Mouse (Mus musculus): ENCODE data around the gene Dido1.

Dido1 gene

DNA sequence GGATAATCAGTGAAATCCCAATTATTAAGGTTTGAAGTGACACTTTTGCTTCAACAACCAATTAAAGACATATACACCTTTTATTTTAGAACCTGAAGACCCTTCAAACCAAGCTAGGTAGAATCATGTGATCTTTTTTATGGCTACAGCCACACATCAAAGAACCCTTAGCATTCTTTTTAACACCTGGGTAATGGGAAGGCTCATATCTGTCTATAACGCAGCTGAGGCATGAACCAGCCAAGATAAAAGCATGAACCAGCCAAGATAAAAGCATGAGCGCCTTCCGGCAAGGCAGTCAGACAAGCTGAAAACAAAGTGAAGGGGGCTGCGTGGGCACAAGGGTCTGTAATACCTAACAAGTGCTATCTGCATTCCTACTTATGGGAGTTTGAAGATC lies 25.8 kb downstream of the Dido1 start:
- DNase-seq (ENCODE audit: low read depth, low spot score): no peak

DNA sequence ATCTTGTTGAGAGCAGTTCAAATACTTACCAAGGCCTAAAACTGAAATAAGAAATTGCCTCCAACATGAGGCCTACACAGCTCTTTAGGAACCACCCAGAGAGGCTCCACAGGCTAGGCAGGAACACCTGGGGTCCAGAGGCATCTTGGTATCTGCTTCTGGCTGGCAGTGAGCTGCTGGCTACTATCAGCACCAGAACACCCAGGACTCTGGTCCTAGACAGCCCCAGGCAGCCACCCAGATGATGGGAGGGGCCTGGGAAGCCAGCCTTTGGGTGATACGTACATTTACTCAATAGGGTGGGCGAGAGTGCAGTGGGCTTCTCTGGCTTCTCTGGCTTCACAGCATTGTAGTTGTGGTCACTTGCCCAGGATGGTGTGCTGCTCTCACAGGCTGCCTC lies 26.3 kb downstream of the Dido1 start:
- DNase-seq (ENCODE audit: low read depth, low spot score): no peak

- no peak for DNase-seq (ENCODE audit: low read depth, low spot score)
Observed at GRCm38 (mm10) chr2:180681225-180681624, 28.6 kb downstream of the Dido1 start.

- peak; percentile 76 for DNase-seq (ENCODE audit: low read depth, low spot score)
Observed at GRCm38 (mm10) chr2:180678609-180679140, 31.1 kb downstream of the Dido1 start.

GRCm38 (mm10) chr2:180676706-180677105 lies 33.1 kb downstream of the Dido1 start:
- DNase-seq (ENCODE audit: low read depth, low spot score): no peak

DNA sequence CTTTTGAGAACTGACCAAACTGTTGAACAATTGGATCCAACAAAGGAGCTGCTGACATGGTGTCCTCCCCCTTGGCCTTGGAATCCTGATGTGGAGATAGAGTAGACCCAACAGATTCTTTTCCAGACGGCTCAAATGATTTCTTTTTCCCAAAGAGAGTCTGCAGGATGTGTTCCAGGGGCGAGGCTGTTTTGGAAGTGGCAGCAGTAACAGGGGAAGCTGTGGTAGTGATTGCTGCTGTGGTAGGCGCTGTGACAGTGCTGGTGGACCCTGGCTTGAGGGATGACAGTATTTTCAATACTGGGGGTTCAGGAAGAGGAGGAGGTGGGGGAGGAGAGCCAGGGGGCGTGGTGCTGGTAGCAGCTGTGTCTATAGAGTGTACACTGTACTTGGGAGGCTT lies 47.8 kb downstream of the Dido1 start:
- DNase-seq (ENCODE audit: low read depth, low spot score): no peak

- DNase-seq (ENCODE audit: low read depth, low spot score): no peak
Observed at GRCm38 (mm10) chr2:180660521-180660920, 49.3 kb downstream of the Dido1 start.

DNA sequence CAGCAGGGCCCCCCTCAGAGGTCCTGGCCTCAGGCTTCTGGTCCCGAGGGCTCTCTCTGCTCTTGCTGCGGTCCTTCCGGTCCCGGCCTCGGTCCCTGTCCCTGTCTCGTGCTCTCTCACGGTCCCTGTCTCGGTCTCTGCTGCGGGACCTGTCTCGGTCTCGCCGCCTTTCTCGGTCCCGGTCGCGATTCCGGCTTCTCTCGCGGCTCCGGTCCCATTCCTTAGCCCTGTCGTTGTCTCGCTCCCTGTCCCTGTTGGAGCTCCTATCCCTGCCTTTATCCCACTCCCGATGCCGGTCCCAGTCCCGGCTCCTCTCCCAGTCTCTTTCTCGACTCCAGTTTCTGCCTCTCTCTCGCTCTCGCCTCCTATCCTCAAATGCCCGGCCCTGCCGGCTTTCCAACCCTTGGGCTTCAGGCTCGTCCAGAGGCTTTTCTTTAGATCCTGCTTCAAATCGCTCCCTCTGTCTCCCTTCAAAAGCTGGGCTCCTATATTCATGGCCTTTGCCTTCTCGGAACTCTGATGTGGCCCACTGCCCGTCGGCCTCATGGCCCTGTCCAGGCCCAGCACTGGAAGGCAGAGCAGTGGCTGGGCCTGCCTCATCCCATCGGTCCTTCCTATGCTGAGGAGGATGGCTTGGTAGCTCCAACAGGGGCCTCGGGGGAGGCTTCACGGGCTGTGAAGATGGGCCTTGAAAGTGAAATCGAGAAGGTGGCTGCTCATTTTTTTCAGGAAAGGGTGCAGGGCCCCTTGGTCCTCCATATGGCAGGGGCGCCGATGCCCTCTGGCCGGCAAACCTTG lies 50.2 kb downstream of the Dido1 start:
- DNase-seq (ENCODE audit: low read depth, low spot score): no peak

GRCm38 (mm10) chr2:180658381-180658780 lies 51.4 kb downstream of the Dido1 start:
- DNase-seq (ENCODE audit: low read depth, low spot score): no peak

GRCm38 (mm10) chr2:180657394-180658013 lies 52.3 kb downstream of the Dido1 start:
- DNase-seq (ENCODE audit: low read depth, low spot score): peak; percentile 95

DNA sequence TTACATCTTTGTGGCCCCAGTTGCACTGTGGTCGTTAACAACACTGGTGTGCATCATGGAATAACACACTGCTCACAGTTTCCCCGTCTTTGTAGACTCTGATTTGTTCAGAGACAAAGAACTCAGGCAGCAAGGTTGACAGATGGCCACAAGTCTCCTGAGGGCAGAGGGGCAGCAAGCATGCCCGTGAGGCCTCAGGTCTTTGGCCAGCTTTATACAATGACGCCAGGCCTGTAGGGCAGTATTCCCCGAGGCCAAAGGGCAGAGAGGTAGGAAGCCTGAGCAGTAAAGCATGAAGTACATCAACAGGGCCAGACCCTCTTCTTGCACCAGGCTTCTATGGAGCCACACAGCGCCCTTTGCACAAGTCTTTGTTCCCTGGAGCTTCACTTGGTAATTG lies 54.6 kb downstream of the Dido1 start:
- DNase-seq (ENCODE audit: low read depth, low spot score): no peak

DNA sequence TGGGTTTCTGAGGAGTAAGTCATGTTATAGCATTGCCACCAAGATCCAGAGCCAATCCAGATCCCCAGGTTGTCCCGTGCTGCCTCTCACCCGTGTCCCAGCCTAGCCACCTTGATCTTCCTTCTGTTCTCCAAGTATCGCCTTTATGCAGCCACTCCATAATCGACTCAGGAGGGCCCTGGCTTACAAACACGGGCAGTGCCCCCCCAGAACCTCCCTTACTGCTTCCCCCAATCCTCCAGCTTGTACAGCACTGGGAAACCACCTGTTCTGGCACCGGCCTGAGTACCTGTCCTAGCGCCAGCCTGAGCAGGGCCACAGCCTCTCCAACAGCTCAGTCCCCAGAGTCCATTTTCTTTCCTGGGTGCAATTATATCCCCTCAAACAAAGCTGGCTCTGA lies 55.1 kb downstream of the Dido1 start:
- DNase-seq (ENCODE audit: low read depth, low spot score): no peak

- peak; percentile 30 for DNase-seq (ENCODE audit: low read depth, low spot score)
Observed at GRCm38 (mm10) chr2:180646841-180647240, 63.0 kb downstream of the Dido1 start.

DNA sequence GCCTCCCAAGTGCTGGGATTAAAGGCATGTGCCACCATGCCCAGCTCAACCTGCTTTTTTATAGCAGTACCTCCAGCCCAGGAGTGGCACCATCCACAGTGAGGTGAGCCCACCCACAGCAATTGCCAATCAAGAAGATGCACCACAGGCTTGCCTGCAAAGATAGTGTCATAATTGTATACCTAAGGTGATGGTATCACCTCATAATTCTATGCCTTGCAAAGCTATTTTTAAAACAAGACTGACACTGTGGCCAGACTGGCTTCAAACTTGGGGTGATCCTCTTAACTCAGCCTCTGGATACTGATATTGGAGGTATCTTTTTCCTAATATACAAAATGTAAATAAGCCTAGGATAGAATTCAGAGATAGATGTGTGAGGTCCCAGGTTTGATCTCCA lies 66.2 kb downstream of the Dido1 start:
- no peak for DNase-seq (ENCODE audit: low read depth, low spot score)

DNA sequence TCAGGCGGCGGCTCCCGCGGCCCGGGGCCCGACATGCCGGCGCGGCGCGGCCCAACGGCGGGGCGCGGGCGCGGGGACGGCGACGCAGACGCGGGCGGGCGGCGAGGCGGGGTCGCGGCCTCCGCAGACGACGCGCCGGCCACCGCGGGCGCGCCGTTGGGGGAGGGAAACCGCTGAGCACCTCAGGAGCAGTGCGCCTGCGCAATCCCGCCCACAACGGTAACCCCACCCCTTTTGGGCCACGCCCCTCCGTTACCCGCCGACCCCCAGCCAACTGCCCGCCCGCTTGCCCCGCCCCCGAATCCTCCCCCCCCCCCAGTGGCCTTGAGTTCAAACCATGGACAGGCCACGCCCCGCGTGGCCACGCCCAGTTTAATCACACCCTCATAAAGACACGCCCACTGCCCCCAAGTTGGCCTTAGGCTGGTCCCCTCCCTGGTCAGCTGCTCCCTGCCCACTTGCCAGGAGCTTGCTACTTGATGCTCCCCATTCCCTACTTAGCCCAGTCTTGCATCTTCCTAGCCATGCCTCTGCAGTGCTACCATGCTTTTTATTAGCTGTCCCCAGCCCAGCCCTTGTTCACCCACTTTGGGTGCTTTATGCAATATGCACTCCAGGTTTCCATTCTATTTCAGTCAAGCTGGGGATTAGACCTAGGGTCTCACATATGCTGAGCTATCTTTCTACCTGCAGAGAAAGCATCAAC lies 67.1 kb downstream of the Dido1 start, which contains the start of gene Tcfl5:
TSS of gene Tcfl5 (minus strand) at position 154 of the 706 bp plus-strand sequence.
- no peak for DNase-seq (ENCODE audit: low read depth, low spot score)

- DNase-seq (ENCODE audit: low read depth, low spot score): no peak
Observed at GRCm38 (mm10) chr2:180641576-180642554, 67.9 kb downstream of the Dido1 start.

DNA sequence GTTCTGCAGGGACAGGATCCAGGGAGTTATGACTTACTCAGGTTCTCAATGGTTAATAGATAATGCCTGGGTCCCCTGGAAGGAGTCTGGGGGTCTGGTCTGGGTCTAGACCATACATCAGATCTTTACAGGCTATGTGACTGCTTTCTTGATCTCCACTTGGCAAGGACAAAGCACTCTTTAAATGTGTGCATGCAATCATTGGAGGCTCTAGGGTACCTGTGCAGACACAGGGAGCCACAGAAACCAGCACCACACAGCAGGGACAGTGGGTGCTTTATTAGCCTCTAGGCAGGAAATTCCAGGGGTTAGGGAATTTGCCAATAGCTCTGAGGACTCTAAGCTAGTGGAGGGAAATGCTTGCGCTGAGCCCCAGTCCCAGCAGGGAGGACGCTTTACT lies 97.9 kb downstream of the Dido1 start:
- DNase-seq (ENCODE audit: low read depth, low spot score): no peak

- DNase-seq (ENCODE audit: low read depth, low spot score): no peak
Observed at GRCm38 (mm10) chr2:180610283-180610682, 99.5 kb downstream of the Dido1 start.
